Mouse (Mus musculus) hindbrain, embryonic 13.5 days (tissue): ENCODE data around the gene March1. TPM values are rescaled to one million over a fixed set of nuclear protein-coding genes. Genes with fewer than 3 reads are reported as not detected.

ENCODE experiments used
- ATAC-seq: fragments of 200-750 bp; cut with Nextera tagmentation; 2 replicates; pipeline ENCODE4 v1.8.0; 2017; ENCODE audit warnings: moderate TSS enrichment; ENCODE audit not compliant: low FRiP score
- H3K27ac ChIP-seq: fragments of 300-500 bp; sonication (generic); 2 replicates; pipeline ENCODE4 v1.5.1; 2015; ENCODE audit warnings: inconsistent platforms, mild to moderate bottlenecking, moderate library complexity
- H3K27me3 ChIP-seq: fragments of 300-500 bp; sonication (generic); 2 replicates; pipeline ENCODE4 v1.6.1; 2015; ENCODE audit warnings: mild to moderate bottlenecking, inconsistent platforms
- H3K36me3 ChIP-seq: fragments of 300-500 bp; sonication (generic); 2 replicates; pipeline ENCODE4 v1.6.1; 2015; ENCODE audit warnings: mild to moderate bottlenecking, inconsistent platforms
- H3K4me1 ChIP-seq: fragments of 300-500 bp; sonication (generic); replicated peaks from 2 replicates; pipeline ENCODE4 v1.6.1; 2015; ENCODE audit warnings: inconsistent platforms
- H3K4me2 ChIP-seq: fragments of 300-500 bp; sonication (generic); 2 replicates; pipeline ENCODE4 v1.6.1; 2015; ENCODE audit warnings: inconsistent platforms, mild to moderate bottlenecking, moderate library complexity
- H3K4me3 ChIP-seq: fragments of 300-500 bp; sonication (generic); 2 replicates; pipeline ENCODE4 v1.5.1; 2015; ENCODE audit warnings: mild to moderate bottlenecking, inconsistent platforms
- H3K9ac ChIP-seq: fragments of 300-500 bp; sonication (generic); 2 replicates; pipeline ENCODE4 v1.6.1; 2015; ENCODE audit warnings: mild to moderate bottlenecking, inconsistent platforms
- H3K9me3 ChIP-seq: fragments of 300-500 bp; sonication (generic); 2 replicates; pipeline ENCODE4 v1.6.1; 2016; ENCODE audit warnings: inconsistent platforms
- WGBS: fragments of 180-500 bp; shearing (Covaris S2); methylation state at CpG from one replicate; pipeline ENCODE4 v1.1.7; 2015; 5-methylcytosine and 5-hydroxymethylcytosine counted together
- polyA plus RNA-seq: library from polyadenylated mRNA; unstranded; fragments of >200 nt; fragmentation: Nextera tagmentation; extraction: Ambion mirVana; gene quantifications from 2 replicates; pipeline ENCODE4 v1.2.1, GENCODE M21; 2015

Gene March1
- polyA plus RNA-seq, 1 experiment from 2014 or later = 35.9 TPM

DNA sequence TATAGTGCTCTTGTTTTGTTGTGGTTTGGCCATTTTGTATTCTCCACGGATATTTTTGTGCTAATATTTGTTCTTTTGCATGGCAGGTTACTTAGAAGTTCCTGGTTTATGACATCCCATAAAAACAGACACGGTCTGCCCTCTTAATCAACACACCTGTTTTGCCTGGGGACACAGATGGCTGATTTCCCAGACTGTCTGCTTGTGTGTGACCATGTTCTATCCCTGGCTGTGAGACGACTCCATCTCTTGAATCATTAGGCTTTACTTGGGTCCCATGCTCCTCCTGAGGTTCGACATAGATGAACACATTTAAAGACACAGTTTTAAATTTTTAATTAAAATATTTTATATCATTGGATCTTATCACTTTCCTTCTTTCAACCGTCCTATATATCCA lies 163.5 kb downstream of the March1 start:
- ATAC-seq = no peak
- Histone ChIP-seq H3K36me3 (no peaks in the 10 kb centered on the region), H3K4me1 (no peaks in the 10 kb centered on the region), H3K27me3 (no peaks in the 10 kb centered on the region), H3K4me2 (no peak overlapping the region), H3K9ac (no peak overlapping the region), H3K27ac (no peak overlapping the region), H3K4me3 (no peak overlapping the region), H3K9me3 (no peaks in the 10 kb centered on the region)
- WGBS = 74% methylated on average over 5 of the region's 5 CpGs

- no peak overlapping the region for H3K4me3 ChIP-seq
- H3K27ac ChIP-seq = no peak overlapping the region
- no peaks in the 10 kb centered on the region for H3K4me1 ChIP-seq
- no peak overlapping the region for H3K4me2 ChIP-seq
- no peaks in the 10 kb centered on the region for H3K27me3 ChIP-seq
- no peak overlapping the region for H3K9ac ChIP-seq
- 80% methylated on average over 2 of the region's 2 CpGs for WGBS
- H3K36me3 ChIP-seq = no peaks in the 10 kb centered on the region
- no peaks in the 10 kb centered on the region for H3K9me3 ChIP-seq
- ATAC-seq = no peak
These were observed 195.3 kb downstream of the March1 start for GRCm38 (mm10) chr8:65812971-65813370.

DNA sequence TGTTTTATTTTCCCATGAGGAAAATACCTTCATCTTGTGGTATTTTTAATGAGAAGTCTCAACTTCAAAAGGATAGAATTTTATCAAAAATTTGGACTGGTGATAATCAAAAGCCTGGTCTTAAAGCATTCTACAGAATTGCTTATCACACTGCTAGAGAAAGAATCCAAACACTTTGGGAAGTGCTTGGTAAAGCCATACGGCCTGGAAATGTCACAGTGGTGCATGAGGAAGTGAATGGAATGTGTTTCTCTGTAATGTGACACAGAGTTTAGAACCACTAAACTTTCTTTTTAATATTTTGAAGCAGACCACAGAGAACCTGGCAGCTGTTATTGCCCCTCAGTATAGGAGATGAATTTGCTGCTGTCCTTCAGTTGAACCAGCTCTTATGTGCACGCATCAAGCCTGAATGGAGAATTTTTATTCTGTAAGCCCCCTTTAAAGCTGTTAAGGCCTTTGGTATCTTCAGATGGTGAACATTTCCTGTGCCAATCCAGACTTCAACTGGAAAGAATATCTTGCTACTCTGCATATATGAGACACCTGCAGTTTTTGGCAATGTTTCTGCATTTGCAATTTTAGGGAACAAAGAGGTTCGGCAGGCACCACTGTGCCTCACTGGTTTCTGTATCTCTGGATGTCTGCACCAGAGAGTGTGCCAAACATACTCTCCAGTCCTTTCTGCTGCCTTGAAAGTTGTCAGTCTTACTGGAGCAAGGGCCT lies 304.8 kb downstream of the March1 start:
- H3K36me3 ChIP-seq = no peaks in the 10 kb centered on the region
- no peak overlapping the region for H3K4me2 ChIP-seq
- no peak overlapping the region for H3K9ac ChIP-seq
- no peak; the same call in 1 of the 2 replicates for ATAC-seq
- no peak overlapping the region for H3K27ac ChIP-seq
- H3K4me3 ChIP-seq = no peak overlapping the region
- 82% methylated on average over 3 of the region's 3 CpGs for WGBS
- H3K9me3 ChIP-seq = no peaks in the 10 kb centered on the region
- H3K4me1 ChIP-seq = no peaks in the 10 kb centered on the region
- no peaks in the 10 kb centered on the region for H3K27me3 ChIP-seq

- 18% methylated on average over 5 of the region's 5 CpGs for WGBS
- ATAC-seq = peak; percentile 43; the same call in 1 of the 2 replicates
- no peak overlapping the region for H3K27ac ChIP-seq
These were observed 339.2 kb downstream of the March1 start for GRCm38 (mm10) chr8:65956948-65957347.

GRCm38 (mm10) chr8:65957492-65957891 lies 339.8 kb downstream of the March1 start:
- Histone ChIP-seq H3K27me3 (no peaks in the 10 kb centered on the region), H3K9ac (no peak overlapping the region), H3K4me2 (no peak overlapping the region), H3K9me3 (no peaks in the 10 kb centered on the region), H3K4me1 (0 out of 2 replicates have a peak, but pooled peaks cover 4% of the 10 kb centered on the region), H3K36me3 (no peaks in the 10 kb centered on the region), H3K4me3 (no peak overlapping the region), H3K27ac (no peak overlapping the region)
- ATAC-seq = no peak

More at GRCm38 (mm10) chr8:65956948-65957347, 339.2 kb downstream of the March1 start:
- Histone ChIP-seq H3K36me3 (no peaks in the 10 kb centered on the region), H3K9ac (no peak overlapping the region), H3K9me3 (no peaks in the 10 kb centered on the region), H3K4me1 (0 out of 2 replicates have a peak, but pooled peaks cover 4% of the 10 kb centered on the region), H3K4me2 (no peak overlapping the region), H3K4me3 (no peak overlapping the region), H3K27me3 (no peaks in the 10 kb centered on the region)

GRCm38 (mm10) chr8:65966502-65967222 lies 349.0 kb downstream of the March1 start:
- H3K4me3 ChIP-seq = peak overlapping the region; percentile 7
- peak; percentile 95 for ATAC-seq
- H3K9ac ChIP-seq = peak overlapping the region; percentile 36; the same call in 1 of the 2 replicates
- no peaks in the 10 kb centered on the region for H3K9me3 ChIP-seq
- H3K36me3 ChIP-seq = no peaks in the 10 kb centered on the region
- peak overlapping the region; percentile 48 for H3K4me2 ChIP-seq
- H3K27ac ChIP-seq = peak overlapping the region; percentile 86
- no peaks in the 10 kb centered on the region for H3K27me3 ChIP-seq
- 4% methylated on average over 10 of the region's 10 CpGs for WGBS
- peaks cover 21% of the 10 kb centered on the region for H3K4me1 ChIP-seq

DNA sequence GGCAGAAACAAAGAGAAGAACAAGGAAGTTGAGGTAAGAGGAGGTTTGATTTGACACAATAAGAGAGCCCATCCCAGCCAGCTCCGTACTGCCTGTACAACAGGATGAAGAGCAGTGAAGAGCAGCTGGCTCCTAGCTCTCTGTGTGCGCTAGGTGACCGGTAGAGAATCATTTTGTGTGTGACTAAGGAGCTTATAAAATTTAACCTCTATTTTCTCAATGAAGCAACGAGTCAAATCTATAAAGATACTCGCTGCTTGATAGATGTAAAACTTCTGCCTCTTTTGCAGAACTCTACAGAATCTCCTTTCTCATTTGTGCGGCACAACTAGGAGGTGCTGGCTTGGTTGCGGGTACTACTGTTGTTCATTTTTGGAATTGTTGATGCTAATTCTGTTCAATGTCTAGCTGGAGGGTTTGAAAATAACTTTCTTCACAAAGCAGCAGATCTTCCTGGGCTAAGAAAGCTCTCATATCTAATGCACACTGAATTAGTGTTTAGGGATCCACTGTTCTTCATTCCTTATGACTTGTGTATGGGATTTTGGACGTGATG lies 349.6 kb downstream of the March1 start:
- H3K9ac ChIP-seq = no peak overlapping the region
- peak overlapping the region; percentile 48 for H3K4me2 ChIP-seq
- H3K27me3 ChIP-seq = no peaks in the 10 kb centered on the region
- no peaks in the 10 kb centered on the region for H3K9me3 ChIP-seq
- peak overlapping the region; percentile 86 for H3K27ac ChIP-seq
- H3K4me1 ChIP-seq = peaks cover 21% of the 10 kb centered on the region
- no peaks in the 10 kb centered on the region for H3K36me3 ChIP-seq
- H3K4me3 ChIP-seq = peak overlapping the region; percentile 7
- peak; percentile 63 for ATAC-seq
- 61% methylated on average over 8 of the region's 8 CpGs for WGBS

GRCm38 (mm10) chr8:65976905-65977304 lies 359.2 kb downstream of the March1 start:
- H3K27me3 ChIP-seq = no peaks in the 10 kb centered on the region
- H3K9ac ChIP-seq = no peak overlapping the region
- H3K4me3 ChIP-seq = no peak overlapping the region
- H3K27ac ChIP-seq = peak overlapping the region; percentile 40; the same call in 1 of the 2 replicates
- 68% methylated on average over 5 of the region's 5 CpGs for WGBS
- H3K36me3 ChIP-seq = no peaks in the 10 kb centered on the region
- H3K9me3 ChIP-seq = no peaks in the 10 kb centered on the region
- H3K4me2 ChIP-seq = no peak overlapping the region
- no peak; the same call in 1 of the 2 replicates for ATAC-seq
- H3K4me1 ChIP-seq = no peaks in the 10 kb centered on the region; the same call in 1 of the 2 replicates

DNA sequence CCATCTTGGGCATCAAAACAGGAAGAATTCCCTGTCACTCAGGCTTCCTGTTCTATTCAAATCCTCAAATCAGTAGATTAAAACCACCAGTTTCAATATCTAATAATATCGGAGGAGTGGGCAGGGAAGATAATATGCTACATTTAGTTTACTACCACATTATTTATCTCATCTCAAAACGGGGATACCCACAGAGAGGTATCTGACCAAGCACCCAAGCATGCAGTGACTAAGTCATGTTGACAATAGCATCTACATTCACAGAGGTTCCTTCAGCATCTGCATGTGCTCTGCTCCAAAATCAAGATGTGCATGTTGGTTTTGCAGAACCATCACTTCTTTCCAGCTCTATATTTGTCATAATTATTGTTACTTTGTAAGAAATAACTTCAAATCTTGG lies 364.3 kb downstream of the March1 start:
- 78% methylated on average over 2 of the region's 2 CpGs for WGBS
- no peak overlapping the region for H3K27ac ChIP-seq

GRCm38 (mm10) chr8:65987665-65988064 lies 370.0 kb downstream of the March1 start:
- Histone ChIP-seq H3K27ac (no peak overlapping the region), H3K27me3 (no peaks in the 10 kb centered on the region), H3K9ac (no peak overlapping the region), H3K4me1 (no peaks in the 10 kb centered on the region), H3K9me3 (no peaks in the 10 kb centered on the region), H3K4me3 (no peak overlapping the region), H3K4me2 (no peak overlapping the region), H3K36me3 (no peaks in the 10 kb centered on the region)
- no peak for ATAC-seq
- 85% methylated on average over 1 of the region's 1 CpGs for whole genome bisulfite sequencing

More for the DNA sequence above, 364.3 kb downstream of the March1 start:
- Histone ChIP-seq H3K4me1 (no peaks in the 10 kb centered on the region), H3K9ac (no peak overlapping the region), H3K4me3 (no peak overlapping the region), H3K9me3 (no peaks in the 10 kb centered on the region), H3K27me3 (no peaks in the 10 kb centered on the region), H3K4me2 (no peak overlapping the region), H3K36me3 (no peaks in the 10 kb centered on the region)
- ATAC-seq = no peak

DNA sequence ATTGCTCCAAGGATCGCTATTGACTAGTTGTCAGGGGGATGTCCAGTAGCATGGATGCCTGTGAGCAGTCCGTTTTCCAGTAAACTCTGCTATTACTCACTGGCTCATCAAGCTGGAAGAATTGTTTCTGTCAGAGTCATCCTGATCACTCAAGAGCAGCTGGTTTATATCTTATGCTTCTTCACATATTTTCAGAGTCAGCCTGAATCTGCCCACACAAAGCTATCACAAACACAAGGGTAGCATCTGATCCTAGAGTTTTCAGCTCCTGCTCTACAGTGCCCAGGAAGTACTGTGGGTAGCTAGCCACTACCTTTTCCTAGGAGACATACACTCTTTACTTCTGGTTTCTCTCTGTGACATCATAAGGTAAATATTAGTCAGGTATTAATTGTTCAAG lies 405.1 kb downstream of the March1 start:
- Histone ChIP-seq H3K36me3 (no peaks in the 10 kb centered on the region), H3K27ac (no peak overlapping the region), H3K9me3 (no peaks in the 10 kb centered on the region), H3K9ac (no peak overlapping the region), H3K4me1 (no peaks in the 10 kb centered on the region), H3K4me2 (no peak overlapping the region), H3K4me3 (no peak overlapping the region), H3K27me3 (no peaks in the 10 kb centered on the region)
- ATAC-seq = no peak
- 95% methylated on average over 2 of the region's 2 CpGs for WGBS

DNA sequence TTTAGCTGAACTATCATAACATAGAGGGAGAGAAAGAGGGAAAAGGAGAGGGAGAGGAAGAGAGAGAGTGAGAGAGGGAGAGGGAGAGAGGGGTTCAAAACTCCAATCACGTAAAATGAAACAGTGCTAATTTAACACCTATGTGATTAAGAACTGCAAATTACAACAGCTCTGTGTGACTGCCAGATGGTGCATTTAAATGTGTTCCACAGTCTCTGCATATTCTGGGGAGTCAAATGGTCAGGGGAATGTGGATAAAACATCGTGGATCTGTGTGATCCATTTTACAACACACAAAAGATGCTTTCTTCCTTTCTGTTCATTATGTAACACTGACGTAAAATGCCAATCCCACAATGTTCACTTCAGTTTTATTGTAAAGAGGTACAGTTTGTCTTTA lies 416.0 kb downstream of the March1 start:
- H3K27ac ChIP-seq = no peak overlapping the region
- ATAC-seq = no peak
- no peak overlapping the region for H3K4me2 ChIP-seq
- no peaks in the 10 kb centered on the region for H3K9me3 ChIP-seq
- no peaks in the 10 kb centered on the region for H3K27me3 ChIP-seq
- no peaks in the 10 kb centered on the region for H3K4me1 ChIP-seq
- no peak overlapping the region for H3K9ac ChIP-seq
- no peaks in the 10 kb centered on the region for H3K36me3 ChIP-seq
- H3K4me3 ChIP-seq = no peak overlapping the region
- 70% methylated on average over 3 of the region's 3 CpGs for WGBS
